Mouse (Mus musculus) erythroblast, adult 5-6 weeks (primary cell): ENCODE measurements around the gene Zfp781. TPM values are rescaled to one million over a fixed set of nuclear protein-coding genes. Genes with fewer than 3 reads are reported as not detected.
"Not testable (repeated sequence)": the region's sequence is repeated elsewhere in the genome, so short reads cannot be mapped to it uniquely, and the experiment has no call there.

Source experiments
- ATAC-seq: replicated peaks from 2 replicates; pipeline ENCODE4 v1.8.0; 2016; ENCODE audit warnings: moderate number of reproducible peaks, mild to moderate bottlenecking, moderate TSS enrichment, inconsistent platforms; ENCODE audit not compliant: poor library complexity, low FRiP score, severe bottlenecking
- total RNA-seq, 2 experiments: library from RNA; stranded (forward) in 1 of 2; stranded (reverse) in 1 of 2; fragments of 150-400 nt in 1 of 2; fragments of 200-764, 138-1000 nt in 1 of 2; gene quantifications; 2 replicates each; pipeline versions ENCODE4 v1.2.3 to v1.2.4; 2015 to 2017; ENCODE audit warnings: low replicate concordance in 2 of 2

The Zfp781 gene
- total RNA-seq (2015; ENCODE audit: low replicate concordance) (not detected in 2 replicates), total RNA-seq (2017; ENCODE audit: low replicate concordance) (0.34 TPM in 1 of 2 replicates, not detected in the other)

DNA sequence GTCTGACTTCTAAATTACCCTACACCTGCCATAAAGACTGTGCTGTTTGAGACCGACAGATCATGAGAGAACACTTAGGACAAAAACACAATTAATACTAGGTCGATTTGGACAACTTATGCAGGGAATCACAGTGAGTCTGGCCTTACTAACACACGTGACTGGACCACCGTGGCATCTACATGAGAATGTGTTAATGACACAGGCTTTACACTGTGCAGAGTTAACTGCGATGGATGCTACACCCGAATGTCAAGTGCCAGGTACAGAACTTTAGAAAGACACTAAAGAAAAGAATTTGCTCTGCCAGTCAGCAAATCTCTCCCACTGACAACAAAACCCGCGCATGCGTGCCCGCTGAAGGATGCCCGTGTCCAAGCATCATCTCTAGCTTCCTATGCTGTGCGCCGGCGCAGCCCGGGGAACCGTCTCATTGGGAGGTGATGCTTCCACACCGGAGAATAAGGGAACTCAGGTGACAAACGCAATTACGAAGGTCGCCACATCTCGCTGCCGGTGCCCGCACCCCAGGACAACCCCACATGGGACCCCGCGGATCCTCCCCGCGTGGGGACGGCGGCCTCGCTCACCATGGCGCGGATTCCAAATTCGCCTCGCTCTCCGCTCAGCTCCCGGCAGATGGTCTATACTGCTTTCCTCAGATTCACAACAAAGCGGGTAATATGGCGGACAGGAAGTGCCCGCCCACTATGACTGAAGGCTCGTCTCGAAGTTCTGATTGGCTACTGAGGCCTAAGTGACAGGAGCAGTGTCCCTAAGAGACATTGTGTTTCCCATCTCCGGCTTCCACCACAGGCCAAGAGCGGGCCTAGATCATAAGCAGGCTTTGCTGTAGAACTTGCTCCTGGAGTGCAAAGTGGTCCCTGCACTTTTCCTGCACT, at the start of gene Zfp781:
Gene Zfp781, minus strand, starts transcription at position 639 of the 902 bp plus-strand sequence.
- ATAC-seq: not testable (repeated sequence)

DNA sequence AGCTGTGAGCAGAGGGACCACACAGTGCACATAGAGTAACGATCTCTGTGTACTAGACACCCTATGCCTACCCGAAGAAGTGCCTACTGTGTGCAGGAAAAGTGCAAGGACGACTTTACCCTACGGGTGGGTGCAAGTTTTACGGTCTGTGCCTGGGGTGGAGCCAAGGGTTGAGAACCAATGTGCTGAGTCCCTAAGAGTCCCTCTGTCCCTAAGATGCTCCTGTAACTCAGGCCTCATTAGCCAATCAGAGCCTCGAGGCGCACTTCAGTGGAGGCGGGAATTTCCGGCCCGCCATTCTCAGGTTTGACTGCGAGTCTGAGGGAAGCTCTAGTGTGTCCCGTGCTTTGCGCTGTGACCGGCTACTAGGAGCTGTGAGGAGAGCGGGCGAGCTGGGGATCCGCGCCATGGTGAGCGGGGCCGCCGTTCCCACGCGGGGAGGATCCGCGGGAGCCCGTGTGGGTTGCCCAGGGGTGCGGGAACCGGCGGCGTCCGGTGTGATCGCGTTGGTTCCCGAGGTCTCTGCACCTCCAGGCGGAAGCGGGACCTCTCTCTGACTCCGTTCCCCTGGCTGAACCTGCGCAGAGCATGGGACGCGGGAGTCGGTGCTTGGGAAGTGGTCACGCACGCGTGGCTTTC, 48.2 kb upstream of the Zfp781 start:
- not testable (repeated sequence) for ATAC-seq

DNA sequence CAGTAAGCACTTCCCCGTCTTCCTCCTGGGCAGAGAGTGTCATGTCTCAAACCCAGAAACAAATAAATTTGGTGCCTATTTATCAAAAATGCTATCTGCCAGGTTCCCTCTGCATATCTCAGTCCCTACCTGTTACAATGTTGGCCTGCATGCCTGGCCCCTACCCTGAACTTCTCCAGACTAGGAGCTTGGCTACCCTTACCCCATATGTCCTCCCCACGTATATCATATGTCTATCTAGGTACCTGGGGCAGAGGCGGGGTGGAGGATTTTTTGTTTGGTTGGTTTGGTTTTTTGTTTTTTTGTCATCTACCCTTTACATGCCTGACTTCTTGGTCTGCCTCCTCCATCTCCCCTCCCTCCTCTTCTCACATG, 451 bp upstream of the Zfp781 start:
- not testable (repeated sequence) for ATAC-seq

DNA sequence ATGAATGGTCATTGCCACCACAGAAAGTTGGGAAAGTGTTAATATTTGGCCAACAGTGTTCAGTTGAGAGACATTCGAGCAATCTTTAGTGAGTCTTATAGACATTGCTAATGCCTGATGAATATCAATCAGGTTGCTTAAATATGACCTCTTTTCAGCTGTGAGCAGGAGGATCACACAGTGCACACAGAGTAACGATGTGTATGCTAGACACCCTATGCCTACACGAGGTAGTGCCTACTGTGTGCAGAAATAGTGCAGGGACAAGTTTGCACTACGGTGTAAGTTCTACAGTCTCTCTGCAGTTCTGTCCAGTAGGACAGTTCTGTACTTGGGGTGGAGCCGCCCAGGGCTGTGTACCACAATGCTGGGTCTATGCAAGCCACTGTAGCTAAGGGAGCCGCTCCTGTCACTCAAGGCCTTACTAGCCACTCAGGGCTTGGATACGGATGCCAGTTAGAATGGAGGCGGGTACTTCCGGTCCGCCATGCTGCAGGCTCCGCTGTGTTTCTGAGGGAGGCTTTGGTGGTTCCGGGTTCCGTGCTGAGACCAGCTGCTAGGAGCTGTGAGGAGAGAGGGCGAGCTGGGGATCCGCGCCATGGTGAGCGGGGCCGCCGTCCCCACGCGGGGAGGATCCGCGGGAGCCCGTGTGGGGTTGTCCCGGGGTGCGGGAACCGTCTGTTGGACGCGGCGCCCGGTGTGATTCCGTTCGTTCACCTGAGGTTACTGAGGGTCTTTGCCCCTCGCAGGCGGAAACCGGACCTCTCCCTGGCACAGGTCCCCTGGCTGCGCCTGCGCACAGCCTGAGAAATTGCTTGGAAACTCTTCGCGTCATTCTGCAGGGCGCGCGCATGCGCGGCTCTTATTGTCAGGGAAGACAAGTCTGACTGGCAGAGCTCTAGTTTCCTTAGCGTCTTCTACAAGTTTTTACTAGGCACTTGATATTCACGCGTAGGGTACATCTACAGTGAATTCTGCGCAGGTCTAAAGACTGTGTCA, 66.6 kb downstream of the Zfp781 start, which contains the start of gene Gm32687:
Gene Gm32687, plus strand, starts transcription at position 526 of the 999 bp plus-strand sequence.
- peak; percentile 99 for ATAC-seq

Other genes starting within 250 kb of the Zfp781 start
- 6.3 TPM in 1 of 2 replicates, not detected in the other for gene Zfp433, start 225.7 kb downstream of the Zfp781 start, total RNA-seq (2015; ENCODE audit: low replicate concordance)
- gene Zfp433, start 225.7 kb downstream of the Zfp781 start, total RNA-seq (2017; ENCODE audit: low replicate concordance): 1.2 and 5.4 TPM in 2 replicates
- not detected in 2 replicates for gene Gm3055, start 159.3 kb downstream of the Zfp781 start, total RNA-seq (2015; ENCODE audit: low replicate concordance)
- gene Gm3055, start 159.3 kb downstream of the Zfp781 start, total RNA-seq (2017; ENCODE audit: low replicate concordance): 0.34 and 1.4 TPM in 2 replicates
- gene Gm4767, start 118.3 kb downstream of the Zfp781 start, total RNA-seq (2015; ENCODE audit: low replicate concordance): 1.5 and 1.9 TPM in 2 replicates
- 1.6 TPM in 1 of 2 replicates, not detected in the other for gene Gm4767, start 118.3 kb downstream of the Zfp781 start, total RNA-seq (2017; ENCODE audit: low replicate concordance)
- 1.5 TPM in 1 of 2 replicates, not detected in the other for gene Gm32687, start 66.5 kb downstream of the Zfp781 start, total RNA-seq (2015; ENCODE audit: low replicate concordance)
- gene Gm32687, start 66.5 kb downstream of the Zfp781 start, total RNA-seq (2017; ENCODE audit: low replicate concordance): 1.7 TPM in 1 of 2 replicates, not detected in the other
- 2.7 and 3.1 TPM in 2 replicates for gene Zfp873, start 117.6 kb upstream of the Zfp781 start, total RNA-seq (2015; ENCODE audit: low replicate concordance)
- gene Zfp873, start 117.6 kb upstream of the Zfp781 start, total RNA-seq (2017; ENCODE audit: low replicate concordance): 0.85 and 1.3 TPM in 2 replicates
- 1.5 TPM in 1 of 2 replicates, not detected in the other for gene BC024063, start 152.9 kb upstream of the Zfp781 start, total RNA-seq (2015; ENCODE audit: low replicate concordance)
- gene BC024063, start 152.9 kb upstream of the Zfp781 start, total RNA-seq (2017; ENCODE audit: low replicate concordance): not detected in 2 replicates
- gene AU041133, start 197.5 kb upstream of the Zfp781 start, total RNA-seq (2015; ENCODE audit: low replicate concordance): 0.19 and 2.1 TPM in 2 replicates
- 2.1 and 2.2 TPM in 2 replicates for gene AU041133, start 197.5 kb upstream of the Zfp781 start, total RNA-seq (2017; ENCODE audit: low replicate concordance)